Mouse (Mus musculus) liver, embryonic 11.5 days (tissue): Measurements from ENCODE around the gene Hjurp. TPM values are rescaled to one million over a fixed set of nuclear protein-coding genes. Genes with fewer than 3 reads are reported as not detected.

Experiments
- ATAC-seq: fragments of 200-750 bp; cut with Nextera tagmentation; replicated peaks from 2 replicates; pipeline ENCODE4 v1.8.0; 2017; ENCODE audit warnings: moderate number of reproducible peaks, mild to moderate bottlenecking, moderate TSS enrichment, moderate library complexity; ENCODE audit not compliant: low FRiP score
- DNase-seq: peaks from one replicate; pipeline ENCODE4 v3.0.0-alpha.2; 2017; ENCODE audit warnings: low spot score
- H3K27ac ChIP-seq: fragments of 300-500 bp; sonication (generic); 2 replicates; pipeline ENCODE4 v1.5.1; 2014; ENCODE audit warnings: mild to moderate bottlenecking, low read depth, low read length, control low read depth
- H3K27me3 ChIP-seq: fragments of 300-500 bp; sonication (generic); replicated peaks from 2 replicates; pipeline ENCODE4 v1.6.1; 2014; ENCODE audit warnings: low read length, mixed read lengths; ENCODE audit not compliant: control insufficient read depth, insufficient read depth
- H3K36me3 ChIP-seq: fragments of 300-500 bp; sonication (generic); 2 replicates; pipeline ENCODE4 v1.6.1; 2014; ENCODE audit warnings: mild to moderate bottlenecking, low read length, moderate library complexity, mixed read lengths; ENCODE audit not compliant: control insufficient read depth, insufficient read depth
- H3K4me1 ChIP-seq: fragments of 300-500 bp; sonication (generic); replicated peaks from 2 replicates; pipeline ENCODE4 v1.6.1; 2014; ENCODE audit warnings: low read length, mixed read lengths; ENCODE audit not compliant: control insufficient read depth, insufficient read depth
- H3K4me2 ChIP-seq: fragments of 300-500 bp; sonication (generic); 2 replicates; pipeline ENCODE4 v1.6.1; 2014; ENCODE audit warnings: mild to moderate bottlenecking, control low read depth, moderate library complexity
- H3K4me3 ChIP-seq: fragments of 300-500 bp; sonication (generic); 2 replicates; pipeline ENCODE4 v1.5.1; 2014; ENCODE audit warnings: low read depth, low read length, control low read depth
- H3K9ac ChIP-seq: fragments of 300-500 bp; sonication (generic); 2 replicates; pipeline ENCODE4 v1.6.1; 2014; ENCODE audit warnings: low read depth, low read length, control low read depth
- H3K9me3 ChIP-seq: fragments of 300-500 bp; sonication (generic); 2 replicates; pipeline ENCODE4 v1.6.1; 2016; ENCODE audit warnings: low read length, inconsistent platforms, mixed read lengths; ENCODE audit not compliant: control insufficient read depth
- WGBS: fragments of 180-500 bp; shearing (Covaris S2); extraction: QIAGEN DNeasy Blood & Tissue Kit; methylation state at CpG from one replicate; pipeline ENCODE4 v1.1.7; 2014; 5-methylcytosine and 5-hydroxymethylcytosine counted together
- polyA plus RNA-seq: library from polyadenylated mRNA; unstranded; fragments of >200 nt; fragmentation: Nextera tagmentation; extraction: Ambion mirVana; gene quantifications from 2 replicates; pipeline ENCODE4 v1.2.1, GENCODE M21; 2014

Gene Hjurp
- polyA plus RNA-seq, 1 experiment from 2014 or later = 168 TPM

GRCm38 (mm10) chr1:88300301-88301050 is 23.0 kb upstream of the Hjurp start:
- H3K9me3 ChIP-seq = peaks cover 75% of the 10 kb centered on the region

GRCm38 (mm10) chr1:88299529-88299945 is 22.1 kb upstream of the Hjurp start:
- Histone ChIP-seq H3K4me2 (no peak overlapping the region), H3K27me3 (no peaks in the 10 kb centered on the region), H3K4me3 (no peak overlapping the region), H3K4me1 (no peaks in the 10 kb centered on the region), H3K36me3 (0 out of 2 replicates have a peak, but pooled peaks cover 2% of the 10 kb centered on the region), H3K9ac (no peak overlapping the region), H3K9me3 (peaks cover 69% of the 10 kb centered on the region), H3K27ac (no peak overlapping the region)
- WGBS = 79% methylated on average over 2 of the region's 2 CpGs
- no peak for DNase-seq
- ATAC-seq = no peak

More at GRCm38 (mm10) chr1:88300301-88301050, 23.0 kb upstream of the Hjurp start:
- Histone ChIP-seq H3K9ac (no peak overlapping the region), H3K4me1 (no peaks in the 10 kb centered on the region), H3K4me2 (no peak overlapping the region), H3K36me3 (0 out of 2 replicates have a peak, but pooled peaks cover 2% of the 10 kb centered on the region), H3K27me3 (no peaks in the 10 kb centered on the region), H3K27ac (no peak overlapping the region), H3K4me3 (no peak overlapping the region)
- peak; percentile 43 for DNase-seq
- ATAC-seq = no peak; the same call in 1 of the 2 replicates
- WGBS = 37% methylated on average over 5 of the region's 5 CpGs

GRCm38 (mm10) chr1:88298686-88299528 is 21.5 kb upstream of the Hjurp start:
- H3K9me3 ChIP-seq = peaks cover 67% of the 10 kb centered on the region
- ATAC-seq = no peak

GRCm38 (mm10) chr1:88297480-88298258 is 20.2 kb upstream of the Hjurp start:
- WGBS = 65% methylated on average over 7 of the region's 7 CpGs
- no peak overlapping the region for H3K9ac ChIP-seq
- no peak overlapping the region for H3K27ac ChIP-seq
- no peaks in the 10 kb centered on the region for H3K4me1 ChIP-seq
- no peaks in the 10 kb centered on the region for H3K27me3 ChIP-seq
- ATAC-seq (no peak), DNase-seq (peak; percentile 34)
- H3K4me2 ChIP-seq = no peak overlapping the region
- H3K36me3 ChIP-seq = 0 out of 2 replicates have a peak, but pooled peaks cover 2% of the 10 kb centered on the region
- no peak overlapping the region for H3K4me3 ChIP-seq
- H3K9me3 ChIP-seq = peaks cover 62% of the 10 kb centered on the region

More at GRCm38 (mm10) chr1:88298686-88299528, 21.5 kb upstream of the Hjurp start:
- WGBS = 56% methylated on average over 4 of the region's 4 CpGs
- no peak for DNase-seq
- Histone ChIP-seq H3K27me3 (no peaks in the 10 kb centered on the region), H3K4me2 (no peak overlapping the region), H3K4me3 (no peak overlapping the region), H3K4me1 (no peaks in the 10 kb centered on the region), H3K27ac (no peak overlapping the region), H3K9ac (no peak overlapping the region), H3K36me3 (0 out of 2 replicates have a peak, but pooled peaks cover 2% of the 10 kb centered on the region)

- H3K4me3 ChIP-seq = no peak overlapping the region
- H3K9me3 ChIP-seq = peaks cover 63% of the 10 kb centered on the region
- ATAC-seq (0 out of 2 replicates have a peak, but pooled peaks have one; percentile 5), DNase-seq (peak; percentile 34)
- 0 out of 2 replicates have a peak, but pooled peaks cover 2% of the 10 kb centered on the region for H3K36me3 ChIP-seq
- no peak overlapping the region for H3K27ac ChIP-seq
- no peaks in the 10 kb centered on the region for H3K27me3 ChIP-seq
- no peak overlapping the region for H3K4me2 ChIP-seq
- no peak overlapping the region for H3K9ac ChIP-seq
- WGBS = 67% methylated on average over 4 of the region's 4 CpGs
- no peaks in the 10 kb centered on the region for H3K4me1 ChIP-seq
Observed at GRCm38 (mm10) chr1:88296171-88296920, 18.9 kb upstream of the Hjurp start.

- Histone ChIP-seq H3K36me3 (0 out of 2 replicates have a peak, but pooled peaks cover 2% of the 10 kb centered on the region), H3K9ac (no peak overlapping the region), H3K9me3 (peaks cover 56% of the 10 kb centered on the region), H3K4me1 (no peaks in the 10 kb centered on the region), H3K27me3 (no peaks in the 10 kb centered on the region), H3K4me3 (no peak overlapping the region), H3K4me2 (no peak overlapping the region), H3K27ac (no peak overlapping the region)
- DNase-seq (no peak), ATAC-seq (no peak)
- WGBS = 17% methylated on average over 1 of the region's 1 CpGs
Observed at GRCm38 (mm10) chr1:88294650-88295049, 17.2 kb upstream of the Hjurp start.

GRCm38 (mm10) chr1:88292057-88292456 is 14.6 kb upstream of the Hjurp start:
- Histone ChIP-seq H3K9me3 (peaks cover 51% of the 10 kb centered on the region), H3K4me3 (no peak overlapping the region), H3K36me3 (no peaks in the 10 kb centered on the region), H3K27me3 (no peaks in the 10 kb centered on the region), H3K27ac (no peak overlapping the region), H3K4me1 (no peaks in the 10 kb centered on the region), H3K4me2 (no peak overlapping the region), H3K9ac (no peak overlapping the region)
- WGBS = 53% methylated on average over 2 of the region's 2 CpGs
- ATAC-seq = no peak
- peak; percentile 33 for DNase-seq
